Mouse (Mus musculus): ENCODE measurements at regions not wholly inside any gene's neighbourhood (a gene's known extent, or its start where the extent isn't known, plus 50 kb on each side); places are given as distances from the start of the nearest gene placed in this dataset.

- H3K4me2 ChIP-seq = no peak overlapping the region
- no peaks in the 10 kb centered on the region for H3K9me3 ChIP-seq (replicated peaks)
- H3K4me1 ChIP-seq (replicated peaks) = peaks cover 27% of the 10 kb centered on the region
- no peak for ATAC-seq (ENCODE audit: insufficient read depth)
- H3K27me3 ChIP-seq = peaks cover 6% of the 10 kb centered on the region; the same call in 1 of the 2 replicates
- H3K4me3 ChIP-seq (replicated peaks) = no peak overlapping the region
- WGBS (ENCODE audit: insufficient replicate concordance) = 43% methylated on average over 5 of the region's 5 CpGs
- H3K27ac ChIP-seq (replicated peaks) = no peak overlapping the region
- no peaks in the 10 kb centered on the region for H3K36me3 ChIP-seq (replicated peaks)
- no peak overlapping the region for H3K9ac ChIP-seq
Measured at GRCm38 (mm10) chr16:95826681-95827401, 125.0 kb downstream of the Ets2 start.

- H3K9me3 ChIP-seq (replicated peaks) = no peaks in the 10 kb centered on the region
- H3K36me3 ChIP-seq (replicated peaks) = no peaks in the 10 kb centered on the region
- H3K27ac ChIP-seq (replicated peaks) = 0 out of 2 replicates have a peak overlapping the region, but pooled peaks have one; percentile 2
- 17% methylated on average over 5 of the region's 5 CpGs for WGBS (ENCODE audit: insufficient replicate concordance)
- H3K4me1 ChIP-seq (replicated peaks) = peaks cover 23% of the 10 kb centered on the region
- peaks cover 6% of the 10 kb centered on the region; the same call in 1 of the 2 replicates for H3K27me3 ChIP-seq
- ATAC-seq (ENCODE audit: insufficient read depth) = peak; percentile 21; the same call in 1 of the 2 replicates
- H3K9ac ChIP-seq = no peak overlapping the region
- no peak overlapping the region for H3K4me2 ChIP-seq
- no peak overlapping the region for H3K4me3 ChIP-seq (replicated peaks)
Measured at GRCm38 (mm10) chr16:95825723-95826122, 123.8 kb downstream of the Ets2 start.

GRCm38 (mm10) chr16:95824720-95825534 lies 123.1 kb downstream of the Ets2 start:
- H3K27me3 ChIP-seq = peaks cover 6% of the 10 kb centered on the region; the same call in 1 of the 2 replicates
- 5% methylated on average over 7 of the region's 7 CpGs for WGBS (ENCODE audit: insufficient replicate concordance)
- H3K36me3 ChIP-seq (replicated peaks) = no peaks in the 10 kb centered on the region
- peak; percentile 36 for ATAC-seq (ENCODE audit: insufficient read depth)
- peaks cover 23% of the 10 kb centered on the region for H3K4me1 ChIP-seq (replicated peaks)
- no peaks in the 10 kb centered on the region for H3K9me3 ChIP-seq (replicated peaks)
- no peak overlapping the region for H3K4me3 ChIP-seq (replicated peaks)
- no peak overlapping the region for H3K4me2 ChIP-seq
- no peak overlapping the region for H3K9ac ChIP-seq
- peak overlapping the region; percentile 33; the same call in 1 of the 2 replicates for H3K27ac ChIP-seq (replicated peaks)

GRCm38 (mm10) chr16:95823803-95824202 lies 121.9 kb downstream of the Ets2 start:
- H3K9ac ChIP-seq = no peak overlapping the region
- H3K4me3 ChIP-seq (replicated peaks) = no peak overlapping the region
- 64% methylated on average over 6 of the region's 6 CpGs for WGBS (ENCODE audit: insufficient replicate concordance)
- no peak overlapping the region for H3K4me2 ChIP-seq
- H3K9me3 ChIP-seq (replicated peaks) = no peaks in the 10 kb centered on the region
- ATAC-seq (ENCODE audit: insufficient read depth) = no peak
- peaks cover 6% of the 10 kb centered on the region; the same call in 1 of the 2 replicates for H3K27me3 ChIP-seq
- no peaks in the 10 kb centered on the region for H3K36me3 ChIP-seq (replicated peaks)
- no peak overlapping the region for H3K27ac ChIP-seq (replicated peaks)
- peaks cover 23% of the 10 kb centered on the region for H3K4me1 ChIP-seq (replicated peaks)

GRCm38 (mm10) chr16:95821080-95821479 lies 119.2 kb downstream of the Ets2 start:
- no peak overlapping the region for H3K27ac ChIP-seq (replicated peaks)
- no peaks in the 10 kb centered on the region for H3K36me3 ChIP-seq (replicated peaks)
- no peak overlapping the region for H3K4me2 ChIP-seq
- no peaks in the 10 kb centered on the region for H3K9me3 ChIP-seq (replicated peaks)
- peaks cover 6% of the 10 kb centered on the region; the same call in 1 of the 2 replicates for H3K27me3 ChIP-seq
- peaks cover 23% of the 10 kb centered on the region for H3K4me1 ChIP-seq (replicated peaks)
- 35% methylated on average over 7 of the region's 7 CpGs for WGBS (ENCODE audit: insufficient replicate concordance)
- H3K9ac ChIP-seq = no peak overlapping the region
- H3K4me3 ChIP-seq (replicated peaks) = no peak overlapping the region
- ATAC-seq (ENCODE audit: insufficient read depth) = no peak

GRCm38 (mm10) chr16:95820606-95821005 lies 118.7 kb downstream of the Ets2 start:
- H3K4me3 ChIP-seq (replicated peaks) = no peak overlapping the region
- no peak overlapping the region for H3K4me2 ChIP-seq
- no peaks in the 10 kb centered on the region for H3K36me3 ChIP-seq (replicated peaks)
- no peak for ATAC-seq (ENCODE audit: insufficient read depth)
- 71% methylated on average over 8 of the region's 8 CpGs for WGBS (ENCODE audit: insufficient replicate concordance)
- peaks cover 19% of the 10 kb centered on the region for H3K4me1 ChIP-seq (replicated peaks)
- H3K27me3 ChIP-seq = peaks cover 6% of the 10 kb centered on the region; the same call in 1 of the 2 replicates
- no peak overlapping the region for H3K27ac ChIP-seq (replicated peaks)
- H3K9me3 ChIP-seq (replicated peaks) = no peaks in the 10 kb centered on the region
- H3K9ac ChIP-seq = no peak overlapping the region

- no peak overlapping the region for H3K27ac ChIP-seq (replicated peaks)
- ATAC-seq (ENCODE audit: insufficient read depth) = peak; percentile 35; the same call in 1 of the 2 replicates
- H3K9me3 ChIP-seq (replicated peaks) = no peaks in the 10 kb centered on the region
- H3K4me2 ChIP-seq = no peak overlapping the region
- WGBS (ENCODE audit: insufficient replicate concordance) = 16% methylated on average over 1 of the region's 1 CpGs
- peaks cover 6% of the 10 kb centered on the region; the same call in 1 of the 2 replicates for H3K27me3 ChIP-seq
- peaks cover 14% of the 10 kb centered on the region for H3K4me1 ChIP-seq (replicated peaks)
- H3K4me3 ChIP-seq (replicated peaks) = no peak overlapping the region
- H3K36me3 ChIP-seq (replicated peaks) = no peaks in the 10 kb centered on the region
- H3K9ac ChIP-seq = no peak overlapping the region
Measured at GRCm38 (mm10) chr16:95820013-95820412, 118.1 kb downstream of the Ets2 start.

- WGBS (ENCODE audit: insufficient replicate concordance) = 77% methylated on average over 13 of the region's 13 CpGs
- no peak for ATAC-seq (ENCODE audit: insufficient read depth)
- H3K9me3 ChIP-seq (replicated peaks) = no peaks in the 10 kb centered on the region
- H3K9ac ChIP-seq = no peak overlapping the region
- H3K27ac ChIP-seq (replicated peaks) = no peak overlapping the region
- no peak overlapping the region for H3K4me3 ChIP-seq (replicated peaks)
- no peaks in the 10 kb centered on the region; the same call in 1 of the 2 replicates for H3K4me1 ChIP-seq (replicated peaks)
- H3K27me3 ChIP-seq = no peaks in the 10 kb centered on the region
- no peak overlapping the region for H3K4me2 ChIP-seq
- no peaks in the 10 kb centered on the region for H3K36me3 ChIP-seq (replicated peaks)
Measured at GRCm38 (mm10) chr16:95815966-95816365, 114.1 kb downstream of the Ets2 start.

- Histone ChIP-seq H3K27me3 (no peaks in the 10 kb centered on the region), H3K9ac (no peak overlapping the region), H3K9me3 (replicated peaks) (no peaks in the 10 kb centered on the region), H3K36me3 (replicated peaks) (no peaks in the 10 kb centered on the region), H3K4me2 (no peak overlapping the region), H3K4me1 (replicated peaks) (no peaks in the 10 kb centered on the region; the same call in 1 of the 2 replicates), H3K27ac (replicated peaks) (no peak overlapping the region), H3K4me3 (replicated peaks) (no peak overlapping the region)
- 65% methylated on average over 6 of the region's 6 CpGs for WGBS (ENCODE audit: insufficient replicate concordance)
- ATAC-seq (ENCODE audit: insufficient read depth) = no peak
Measured at GRCm38 (mm10) chr16:95815206-95815731, 113.4 kb downstream of the Ets2 start.

- WGBS (ENCODE audit: insufficient replicate concordance) = 59% methylated on average over 9 of the region's 9 CpGs
- H3K4me2 ChIP-seq = no peak overlapping the region
- H3K27ac ChIP-seq (replicated peaks) = no peak overlapping the region
- no peaks in the 10 kb centered on the region for H3K4me1 ChIP-seq (replicated peaks)
- no peaks in the 10 kb centered on the region for H3K36me3 ChIP-seq (replicated peaks)
- H3K9me3 ChIP-seq (replicated peaks) = no peaks in the 10 kb centered on the region
- H3K9ac ChIP-seq = no peak overlapping the region
- ATAC-seq (ENCODE audit: insufficient read depth) = no peak
- H3K27me3 ChIP-seq = no peaks in the 10 kb centered on the region
- H3K4me3 ChIP-seq (replicated peaks) = no peak overlapping the region
Measured at GRCm38 (mm10) chr16:95814513-95815118, 112.7 kb downstream of the Ets2 start.

GRCm38 (mm10) chr16:95811092-95811491 lies 109.2 kb downstream of the Ets2 start:
- H3K4me3 ChIP-seq (replicated peaks) = no peak overlapping the region
- H3K4me2 ChIP-seq = no peak overlapping the region
- H3K27ac ChIP-seq (replicated peaks) = no peak overlapping the region
- no peak overlapping the region for H3K9ac ChIP-seq
- 49% methylated on average over 6 of the region's 6 CpGs for WGBS (ENCODE audit: insufficient replicate concordance)
- no peaks in the 10 kb centered on the region for H3K4me1 ChIP-seq (replicated peaks)
- no peaks in the 10 kb centered on the region for H3K36me3 ChIP-seq (replicated peaks)
- ATAC-seq (ENCODE audit: insufficient read depth) = no peak
- no peaks in the 10 kb centered on the region for H3K27me3 ChIP-seq
- no peaks in the 10 kb centered on the region for H3K9me3 ChIP-seq (replicated peaks)
